Mouse (Mus musculus): ENCODE data around the gene Tbc1d13. TPM values are rescaled to one million over a fixed set of nuclear protein-coding genes. Genes with fewer than 3 reads are reported as not detected.
"Not testable (repeated sequence)": the region's sequence is repeated elsewhere in the genome, so short reads cannot be mapped to it uniquely, and the experiment has no call there.

Tbc1d13 gene
- polyA plus RNA-seq, 1 experiment from 2014 or later, result 11.7 TPM

GRCm38 (mm10) chr2:30132801-30133612 is 539 bp upstream of the Tbc1d13 start:
- Histone ChIP-seq H3K4me2 (peak overlapping the region; percentile 98), H3K27ac (replicated peaks) (peak overlapping the region; percentile 86; the same call in 1 of the 2 replicates), H3K36me3 (peaks cover 24% of the 10 kb centered on the region), H3K9ac (peak overlapping the region; percentile 86), H3K4me3 (peak overlapping the region; percentile 82), H3K9me3 (no peaks in the 10 kb centered on the region), H3K27me3 (no peaks in the 10 kb centered on the region), H3K4me1 (replicated peaks) (peaks cover 31% of the 10 kb centered on the region)
- 25% methylated on average over 16 of the region's 16 CpGs for WGBS
- 0 out of 2 replicates have a peak, but pooled peaks have one; percentile 8 for ATAC-seq (ENCODE audit: low read depth)

DNA sequence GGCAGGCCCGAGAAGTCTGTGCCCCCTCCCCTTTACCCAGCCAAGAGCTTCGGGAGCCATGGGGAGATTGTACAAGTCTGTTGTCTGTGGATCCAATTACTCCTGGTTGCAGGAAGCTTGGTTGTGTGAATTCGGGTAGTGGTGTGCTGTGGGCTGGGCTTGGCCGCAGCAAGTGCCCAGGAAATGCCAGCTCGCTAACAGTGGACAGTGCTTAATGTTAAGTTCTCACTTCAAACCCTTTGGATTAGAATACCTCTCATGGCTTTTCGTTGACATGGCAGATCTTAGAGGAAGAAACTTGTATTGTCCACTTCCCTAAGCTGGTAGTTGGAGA is 799 bp downstream of the Tbc1d13 start:
- H3K9me3 ChIP-seq, result no peaks in the 10 kb centered on the region
- peak overlapping the region; percentile 86 for H3K27ac ChIP-seq (replicated peaks)
- H3K36me3 ChIP-seq, result peaks cover 32% of the 10 kb centered on the region
- 26% methylated on average over 6 of the region's 6 CpGs for WGBS
- H3K4me1 ChIP-seq (replicated peaks), result peaks cover 31% of the 10 kb centered on the region
- H3K9ac ChIP-seq, result peak overlapping the region; percentile 86
- H3K4me3 ChIP-seq, result peak overlapping the region; percentile 82
- no peaks in the 10 kb centered on the region for H3K27me3 ChIP-seq
- peak overlapping the region; percentile 98 for H3K4me2 ChIP-seq
- no peak for ATAC-seq (ENCODE audit: low read depth)

DNA sequence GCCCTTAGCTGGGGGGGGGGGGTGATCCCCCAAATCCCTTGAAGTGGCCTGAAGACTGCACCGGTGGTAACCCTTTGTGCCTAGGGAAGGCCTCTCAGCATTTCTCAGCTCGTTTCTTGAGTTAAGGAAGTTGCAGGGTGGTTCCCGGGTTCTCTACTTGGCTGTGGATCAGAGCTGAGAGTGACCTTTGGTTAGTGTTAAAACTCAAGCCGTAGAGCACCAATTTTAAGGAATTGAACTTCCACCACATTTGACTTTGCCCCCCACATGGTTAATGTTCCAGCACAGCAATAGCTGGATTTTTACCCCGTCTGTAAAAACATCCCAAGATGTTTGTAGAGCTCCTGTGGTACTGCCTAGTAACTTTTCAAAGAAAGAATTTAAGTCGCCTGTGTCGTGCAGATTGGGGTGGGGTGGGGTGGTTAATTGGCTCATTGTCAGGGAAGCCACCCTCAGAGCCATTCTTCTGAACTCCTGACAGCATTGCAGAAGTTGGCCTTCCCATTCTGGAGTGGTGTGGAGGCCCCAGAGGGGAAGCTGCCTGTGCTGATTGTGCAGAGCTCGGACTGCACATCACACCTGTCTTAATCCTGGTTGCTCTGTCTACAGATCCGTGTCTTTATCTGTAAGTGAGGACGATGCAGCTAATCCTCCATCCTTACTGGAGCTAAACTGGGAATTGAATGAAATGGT is 1.5 kb downstream of the Tbc1d13 start:
- Histone ChIP-seq H3K9ac (peak overlapping the region; percentile 86), H3K4me3 (peak overlapping the region; percentile 82), H3K36me3 (peaks cover 37% of the 10 kb centered on the region), H3K27ac (replicated peaks) (peak overlapping the region; percentile 86; the same call in 1 of the 2 replicates), H3K27me3 (no peaks in the 10 kb centered on the region), H3K4me2 (peak overlapping the region; percentile 98), H3K9me3 (no peaks in the 10 kb centered on the region), H3K4me1 (replicated peaks) (peaks cover 31% of the 10 kb centered on the region)
- WGBS, result 44% methylated on average over 10 of the region's 10 CpGs
- ATAC-seq (ENCODE audit: low read depth), result no peak

DNA sequence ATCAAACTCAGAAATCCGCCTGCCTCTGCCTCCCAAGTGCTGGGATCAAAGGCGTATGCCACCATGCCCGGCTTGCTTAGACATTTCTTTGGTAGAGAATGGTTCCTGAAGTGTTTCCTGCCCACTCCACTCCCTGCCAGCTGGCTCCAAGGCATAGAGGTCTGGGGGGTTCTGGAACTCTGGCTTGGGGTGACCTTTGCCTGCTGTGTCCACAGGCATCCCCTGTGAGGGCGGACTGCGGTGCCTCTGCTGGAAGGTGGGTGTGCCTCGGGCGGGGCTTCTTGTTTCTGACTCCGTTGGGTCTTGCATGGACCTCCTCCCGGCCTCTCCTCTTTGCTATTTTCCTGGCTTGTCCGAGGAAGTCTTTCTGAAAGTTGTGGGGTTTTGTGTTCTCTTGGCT is 2.9 kb downstream of the Tbc1d13 start:
- Histone ChIP-seq H3K4me1 (replicated peaks) (peaks cover 31% of the 10 kb centered on the region), H3K4me3 (no peak overlapping the region), H3K9ac (no peak overlapping the region), H3K36me3 (peaks cover 51% of the 10 kb centered on the region), H3K27me3 (no peaks in the 10 kb centered on the region), H3K9me3 (no peaks in the 10 kb centered on the region), H3K4me2 (no peak overlapping the region), H3K27ac (replicated peaks) (no peak overlapping the region)
- ATAC-seq (ENCODE audit: low read depth), result no peak
- WGBS, result 91% methylated on average over 10 of the region's 10 CpGs

GRCm38 (mm10) chr2:30140021-30140420 is 6.5 kb downstream of the Tbc1d13 start:
- WGBS, result 91% methylated on average over 4 of the region's 4 CpGs
- Histone ChIP-seq H3K36me3 (peaks cover 85% of the 10 kb centered on the region), H3K4me1 (replicated peaks) (peaks cover 11% of the 10 kb centered on the region)
- H3K9me3 ChIP-seq; ATAC-seq (ENCODE audit: low read depth); H3K27ac ChIP-seq (replicated peaks); H3K9ac ChIP-seq; H3K4me3 ChIP-seq; H3K27me3 ChIP-seq; H3K4me2 ChIP-seq: not testable (repeated sequence)

- Histone ChIP-seq H3K4me2 (no peak overlapping the region), H3K4me1 (replicated peaks) (no peaks in the 10 kb centered on the region), H3K27ac (replicated peaks) (no peak overlapping the region), H3K4me3 (no peak overlapping the region), H3K36me3 (peaks cover 93% of the 10 kb centered on the region), H3K9ac (no peak overlapping the region), H3K9me3 (no peaks in the 10 kb centered on the region), H3K27me3 (no peaks in the 10 kb centered on the region)
- ATAC-seq (ENCODE audit: low read depth), result no peak
- 97% methylated on average over 4 of the region's 4 CpGs for WGBS
Measured at GRCm38 (mm10) chr2:30144436-30144835, 10.9 kb downstream of the Tbc1d13 start.

GRCm38 (mm10) chr2:30147466-30147865 is 13.9 kb downstream of the Tbc1d13 start:
- Histone ChIP-seq H3K4me1 (replicated peaks) (no peaks in the 10 kb centered on the region), H3K27me3 (no peaks in the 10 kb centered on the region), H3K4me2 (no peak overlapping the region), H3K27ac (replicated peaks) (no peak overlapping the region), H3K9me3 (no peaks in the 10 kb centered on the region), H3K36me3 (peaks cover 94% of the 10 kb centered on the region), H3K9ac (no peak overlapping the region), H3K4me3 (no peak overlapping the region)
- ATAC-seq (ENCODE audit: low read depth), result no peak
- WGBS, result 96% methylated on average over 4 of the region's 4 CpGs

DNA sequence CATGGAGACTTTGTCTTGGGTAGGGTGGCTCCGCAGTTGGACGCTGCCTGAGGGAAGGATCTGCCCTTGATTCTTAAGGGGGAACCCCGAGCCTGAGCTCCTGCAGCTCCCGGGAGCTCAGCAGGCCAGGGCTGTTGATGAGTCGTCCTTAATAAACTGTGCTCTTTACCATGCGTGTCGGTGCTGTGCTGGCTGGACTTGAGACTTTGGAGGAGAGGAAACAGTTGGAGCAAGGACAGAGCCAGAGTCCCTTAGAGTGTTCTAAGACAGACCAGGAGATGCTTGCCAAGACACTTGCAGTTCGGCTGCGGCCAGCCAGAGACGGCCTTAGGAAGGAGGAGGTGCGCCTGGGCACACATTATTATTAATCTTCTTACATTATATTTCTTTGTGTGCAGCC is 18.3 kb downstream of the Tbc1d13 start:
- Histone ChIP-seq H3K27me3 (no peaks in the 10 kb centered on the region), H3K9me3 (no peaks in the 10 kb centered on the region), H3K4me1 (replicated peaks) (no peaks in the 10 kb centered on the region), H3K36me3 (peaks cover 55% of the 10 kb centered on the region), H3K27ac (replicated peaks) (no peak overlapping the region), H3K4me2 (no peak overlapping the region), H3K9ac (no peak overlapping the region), H3K4me3 (no peak overlapping the region)
- no peak for ATAC-seq (ENCODE audit: low read depth)
- WGBS, result 85% methylated on average over 11 of the region's 11 CpGs

DNA sequence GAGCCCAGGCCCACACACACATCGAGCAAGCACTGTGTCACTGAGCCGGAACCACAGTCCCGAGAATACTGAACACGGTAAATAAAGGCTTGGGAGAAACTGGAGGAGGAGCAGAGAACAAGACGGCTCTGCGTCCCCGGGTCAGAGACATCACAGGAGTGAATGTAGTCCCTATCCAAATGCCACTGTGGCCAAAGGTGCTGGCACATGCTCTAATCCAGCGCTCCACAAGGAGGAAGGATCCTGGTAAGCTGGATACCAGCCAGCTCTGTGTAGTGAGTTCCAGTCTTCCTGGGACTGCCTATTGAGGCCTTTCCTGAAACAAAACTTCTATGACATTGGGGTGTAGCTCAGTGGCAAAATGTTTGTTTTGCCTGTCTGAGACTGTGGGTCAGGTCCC is 19.1 kb downstream of the Tbc1d13 start:
- H3K4me1 ChIP-seq (replicated peaks), result no peaks in the 10 kb centered on the region
- no peak overlapping the region for H3K9ac ChIP-seq
- 81% methylated on average over 8 of the region's 8 CpGs for WGBS
- peaks cover 48% of the 10 kb centered on the region for H3K36me3 ChIP-seq
- no peaks in the 10 kb centered on the region for H3K27me3 ChIP-seq
- no peak overlapping the region for H3K4me2 ChIP-seq
- ATAC-seq (ENCODE audit: low read depth), result no peak
- no peak overlapping the region for H3K27ac ChIP-seq (replicated peaks)
- H3K9me3 ChIP-seq, result no peaks in the 10 kb centered on the region
- no peak overlapping the region for H3K4me3 ChIP-seq

GRCm38 (mm10) chr2:30159871-30160270 is 26.3 kb downstream of the Tbc1d13 start:
- not testable (repeated sequence) for H3K4me1 ChIP-seq (replicated peaks); H3K27ac ChIP-seq (replicated peaks); H3K9me3 ChIP-seq; H3K27me3 ChIP-seq; H3K9ac ChIP-seq; H3K36me3 ChIP-seq; ATAC-seq (ENCODE audit: low read depth); H3K4me2 ChIP-seq; H3K4me3 ChIP-seq
- WGBS, result 93% methylated on average over 7 of the region's 10 CpGs

- no peaks in the 10 kb centered on the region for H3K36me3 ChIP-seq
- H3K4me3 ChIP-seq, result no peak overlapping the region
- no peaks in the 10 kb centered on the region for H3K4me1 ChIP-seq (replicated peaks)
- H3K9me3 ChIP-seq, result 0 out of 2 replicates have a peak, but pooled peaks cover 2% of the 10 kb centered on the region
- H3K4me2 ChIP-seq, result no peak overlapping the region
- no peak overlapping the region for H3K9ac ChIP-seq
- no peak overlapping the region for H3K27ac ChIP-seq (replicated peaks)
- no peaks in the 10 kb centered on the region for H3K27me3 ChIP-seq
- no peak for ATAC-seq (ENCODE audit: low read depth)
Measured at GRCm38 (mm10) chr2:30161809-30162208, 28.3 kb downstream of the Tbc1d13 start.

- Histone ChIP-seq H3K9me3 (0 out of 2 replicates have a peak, but pooled peaks cover 5% of the 10 kb centered on the region), H3K36me3 (no peaks in the 10 kb centered on the region), H3K4me1 (replicated peaks) (no peaks in the 10 kb centered on the region), H3K9ac (no peak overlapping the region), H3K27ac (replicated peaks) (no peak overlapping the region), H3K4me2 (no peak overlapping the region), H3K27me3 (no peaks in the 10 kb centered on the region), H3K4me3 (no peak overlapping the region)
- ATAC-seq (ENCODE audit: low read depth), result no peak
- WGBS, result 58% methylated on average over 9 of the region's 9 CpGs
Measured at GRCm38 (mm10) chr2:30164340-30164932, 30.9 kb downstream of the Tbc1d13 start.
